Mouse (Mus musculus) thymus, adult 2 months (tissue): ENCODE measurements around the gene Maea.

Source experiments
- CTCF ChIP-seq: fragments of 200-500 bp; IDR thresholded peaks from 2 replicates; pipeline ENCODE4 v1.5.1; 2012; ENCODE audit warnings: mild to moderate bottlenecking, control low read depth, low read length, moderate library complexity, borderline replicate concordance; ENCODE audit not compliant: control insufficient read depth, poor library complexity, insufficient read depth; ENCODE audit errors: extremely low read depth
- POLR2A ChIP-seq: fragments of 200-500 bp; IDR thresholded peaks from 2 replicates; pipeline ENCODE4 v1.6.1; 2012; ENCODE audit warnings: mild to moderate bottlenecking, low read length, control low read depth, moderate library complexity; ENCODE audit not compliant: control insufficient read depth, poor library complexity, insufficient read depth; ENCODE audit errors: extremely low read depth

DNA sequence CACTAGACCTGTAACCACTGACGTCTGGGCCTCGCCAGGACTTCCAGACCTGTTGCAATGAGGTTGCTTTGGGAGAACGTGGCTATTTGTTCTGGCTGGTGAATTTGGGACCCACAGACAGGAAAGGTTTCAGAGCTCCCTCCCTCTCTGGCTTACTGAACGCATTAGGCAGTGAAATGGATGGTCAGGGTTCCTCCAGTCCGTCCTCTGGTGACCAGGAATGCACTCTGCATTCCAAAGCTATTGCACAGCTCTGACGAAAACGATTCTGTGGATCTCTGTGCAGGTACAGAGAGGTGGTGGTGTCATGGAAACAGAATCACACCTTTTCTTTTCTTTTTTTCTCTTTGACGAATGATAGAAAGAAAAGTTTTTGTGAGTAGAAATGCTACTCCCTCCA is 1.9 kb downstream of the Maea start:
- TF ChIP-seq CTCF: no peak
- no peak for TF ChIP-seq POLR2A
